Mouse (Mus musculus) liver, embryonic 14.5 days (tissue): Measurements from ENCODE around the gene Abhd17c.

Experiments used
- CTCF ChIP-seq: IDR thresholded peaks from 2 replicates; pipeline ENCODE4 v1.5.1; 2016; ENCODE audit warnings: antibody characterized with exemption, low read depth, control low read depth
- EP300 ChIP-seq: IDR thresholded peaks from 2 replicates; pipeline ENCODE4 v1.6.1; 2016; ENCODE audit warnings: antibody characterized with exemption, low read depth

DNA sequence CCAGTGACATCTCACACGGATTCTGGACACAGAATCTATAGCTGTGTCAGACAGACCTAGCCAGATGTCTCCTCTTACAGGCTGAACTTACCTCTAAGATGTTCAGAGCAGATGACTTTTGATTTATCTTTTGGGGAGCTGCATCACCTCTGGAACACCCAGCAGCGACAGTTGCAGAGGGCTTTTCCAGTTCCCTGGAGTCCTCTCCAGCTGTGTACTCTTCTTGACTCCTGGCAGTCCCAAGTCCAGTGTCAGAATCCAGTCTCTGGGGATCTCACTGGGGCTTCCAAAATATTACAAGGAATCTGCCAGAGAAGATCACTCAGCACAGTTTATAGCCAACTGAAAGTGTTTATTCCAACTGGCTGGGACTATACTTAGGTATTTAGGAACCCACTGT is 12.7 kb upstream of the Abhd17c start:
- no peak for TF ChIP-seq CTCF
- TF ChIP-seq EP300: no peak
